Mouse (Mus musculus) thymus, adult 2 months (tissue): ENCODE measurements at regions not wholly inside any gene's neighbourhood (a gene's known extent, or its start where the extent isn't known, plus 50 kb on each side); places are given as distances from the start of the nearest gene placed in this dataset.

Experiments
- CTCF ChIP-seq: fragments of 200-500 bp; IDR thresholded peaks from 2 replicates; pipeline ENCODE4 v1.5.1; 2012; ENCODE audit warnings: mild to moderate bottlenecking, control low read depth, low read length, moderate library complexity, borderline replicate concordance; ENCODE audit not compliant: control insufficient read depth, poor library complexity, insufficient read depth; ENCODE audit errors: extremely low read depth
- POLR2A ChIP-seq: fragments of 200-500 bp; IDR thresholded peaks from 2 replicates; pipeline ENCODE4 v1.6.1; 2012; ENCODE audit warnings: mild to moderate bottlenecking, low read length, control low read depth, moderate library complexity; ENCODE audit not compliant: control insufficient read depth, poor library complexity, insufficient read depth; ENCODE audit errors: extremely low read depth

- TF ChIP-seq POLR2A (no peak), CTCF (no peak)
Measured at GRCm38 (mm10) chr12:52434021-52434420, 69.8 kb upstream of the Arhgap5 start.
